Mouse (Mus musculus): Measurements from ENCODE around the gene 1700109H08Rik. TPM values are rescaled to one million over a fixed set of nuclear protein-coding genes. Genes with fewer than 3 reads are reported as not detected.
"Not testable (repeated sequence)": the region's sequence is repeated elsewhere in the genome, so short reads cannot be mapped to it uniquely, and the experiment has no call there.

The 1700109H08Rik gene
- polyA plus RNA-seq, 2 experiments from 2014 or later, result 10.3 to 11.7 TPM

DNA sequence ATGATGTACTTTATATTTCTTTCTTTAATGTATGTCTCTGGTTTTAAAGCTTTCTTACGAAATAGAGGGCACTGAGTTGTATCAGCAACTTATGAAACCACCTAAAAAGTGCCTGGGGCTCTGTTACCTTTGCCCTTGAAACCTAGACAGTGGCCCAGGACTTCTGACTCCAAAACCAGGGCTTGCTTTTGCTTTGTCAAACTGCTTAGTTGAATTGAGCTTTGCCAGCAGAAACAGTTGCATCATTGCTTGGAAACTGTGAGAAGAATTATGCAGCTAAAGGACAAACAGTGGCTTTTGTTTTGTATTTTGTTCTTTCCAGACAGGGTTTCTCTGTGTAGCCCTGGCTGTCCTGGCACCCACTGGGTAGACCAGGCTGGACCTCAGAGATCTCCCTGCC lies 28.9 kb downstream of the 1700109H08Rik start:
- no peak for ATAC-seq

DNA sequence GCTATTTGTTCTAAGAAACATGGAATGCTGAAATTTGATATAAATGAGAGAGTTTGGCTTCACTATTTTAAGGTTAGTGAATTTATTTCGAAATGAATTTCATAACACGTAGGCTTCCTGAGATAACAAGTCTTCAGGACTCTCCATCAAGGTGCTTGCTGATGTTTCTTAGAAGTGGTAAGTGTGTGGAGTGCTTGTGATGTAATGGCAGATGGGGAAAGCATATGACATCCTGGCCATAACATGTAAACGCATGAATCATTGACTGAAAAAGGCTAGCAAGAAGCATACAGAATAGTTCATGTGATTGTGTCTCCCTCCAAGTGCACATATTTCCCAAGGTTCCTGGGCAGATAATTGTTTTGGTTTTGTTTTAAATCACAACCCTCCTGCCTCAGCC lies 29.4 kb downstream of the 1700109H08Rik start:
- ATAC-seq, result no peak

DNA sequence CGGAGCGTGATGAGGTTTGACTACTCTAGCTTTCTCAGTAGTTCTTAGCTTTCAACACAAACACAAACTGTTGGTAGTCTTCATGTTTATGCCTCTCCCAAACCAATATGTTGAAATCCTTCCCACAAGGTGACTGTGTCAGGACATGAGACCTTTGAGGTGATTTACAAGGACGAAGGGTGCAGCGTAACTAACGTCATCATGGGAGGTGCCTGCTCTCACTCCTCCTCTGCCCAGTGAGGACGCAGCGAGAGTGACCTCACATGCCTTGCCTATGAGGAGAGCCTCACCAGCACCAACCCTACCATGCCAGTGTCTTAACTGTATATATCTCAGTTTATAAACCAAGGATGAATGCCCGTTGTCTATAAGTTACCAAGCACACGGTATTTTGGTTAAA lies 35.7 kb downstream of the 1700109H08Rik start:
- no peak for ATAC-seq

DNA sequence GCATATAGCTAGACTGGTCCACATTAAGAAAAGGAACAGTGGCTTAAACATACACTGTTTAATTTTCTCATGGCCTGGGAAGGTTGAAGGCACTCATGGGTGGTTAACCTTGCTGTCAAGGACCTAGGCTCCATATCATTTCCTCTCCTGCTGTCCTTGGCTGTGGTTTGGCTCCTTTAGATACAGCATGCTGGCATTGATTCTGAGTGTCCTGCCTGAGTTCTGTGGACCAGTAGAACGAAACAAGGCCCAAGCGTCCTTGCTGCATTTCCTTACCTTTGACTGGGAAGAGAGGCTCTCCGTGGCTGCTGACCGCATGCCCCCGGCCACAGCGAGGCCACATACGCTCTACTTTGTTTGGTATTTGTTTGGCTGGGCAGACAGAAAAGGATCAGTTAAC lies 37.9 kb downstream of the 1700109H08Rik start:
- no peak for ATAC-seq

DNA sequence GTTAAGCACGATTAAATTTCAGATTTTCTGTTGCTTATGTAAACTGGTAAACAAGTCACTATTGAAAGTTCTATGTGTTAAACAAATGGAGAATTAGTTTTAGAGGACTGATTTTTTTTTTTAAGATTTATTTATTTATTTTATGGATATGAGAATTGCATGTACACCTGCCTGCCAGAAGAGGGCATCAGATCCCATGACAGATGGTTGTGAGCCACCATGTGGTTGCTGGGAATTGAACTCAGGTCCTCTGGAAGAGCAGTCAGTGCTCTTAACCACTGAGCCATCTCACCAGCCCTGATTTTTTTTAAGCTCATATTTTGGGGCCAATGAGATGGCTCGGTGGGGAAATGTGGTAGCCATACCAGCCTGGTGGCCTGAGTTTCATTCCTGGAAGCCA lies 40.5 kb downstream of the 1700109H08Rik start:
- not testable (repeated sequence) for ATAC-seq

DNA sequence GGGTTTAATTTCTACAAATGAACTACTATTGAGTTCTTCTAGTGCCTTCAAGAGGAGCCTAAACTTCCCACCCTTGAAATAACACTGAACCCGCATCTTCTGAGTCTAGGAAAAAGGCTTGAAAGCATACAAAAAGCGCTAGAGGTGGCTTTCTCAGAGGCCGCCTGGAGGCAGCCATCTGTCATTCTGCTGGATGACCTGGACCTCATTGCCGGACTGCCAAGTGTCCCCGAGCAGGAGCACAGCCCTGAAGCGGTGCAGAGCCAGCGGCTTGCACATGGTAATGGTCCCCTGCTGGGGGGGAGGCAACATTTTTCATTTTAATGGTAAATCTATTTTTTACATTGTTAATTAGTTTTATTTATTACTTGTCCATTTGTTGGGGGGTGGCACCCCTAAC lies 49.1 kb downstream of the 1700109H08Rik start:
- ATAC-seq, result no peak

DNA sequence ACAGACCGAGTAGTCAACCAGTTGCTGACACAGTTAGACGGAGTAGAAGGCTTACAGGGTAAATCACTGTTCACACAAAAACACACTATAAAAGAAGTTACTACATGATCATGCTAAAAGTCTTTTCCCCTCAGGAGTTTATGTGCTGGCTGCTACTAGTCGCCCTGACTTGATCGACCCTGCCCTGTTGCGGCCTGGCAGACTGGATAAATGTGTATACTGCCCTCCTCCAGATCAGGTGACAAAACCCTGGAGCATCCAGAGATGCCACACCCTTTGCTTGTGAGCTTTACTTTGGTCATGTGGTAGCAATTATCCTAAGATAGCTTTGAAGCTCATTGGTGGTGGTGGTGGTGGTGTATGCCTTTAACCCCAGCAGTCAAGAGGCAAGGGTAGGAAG lies 58.7 kb downstream of the 1700109H08Rik start:
- ATAC-seq, result no peak

DNA sequence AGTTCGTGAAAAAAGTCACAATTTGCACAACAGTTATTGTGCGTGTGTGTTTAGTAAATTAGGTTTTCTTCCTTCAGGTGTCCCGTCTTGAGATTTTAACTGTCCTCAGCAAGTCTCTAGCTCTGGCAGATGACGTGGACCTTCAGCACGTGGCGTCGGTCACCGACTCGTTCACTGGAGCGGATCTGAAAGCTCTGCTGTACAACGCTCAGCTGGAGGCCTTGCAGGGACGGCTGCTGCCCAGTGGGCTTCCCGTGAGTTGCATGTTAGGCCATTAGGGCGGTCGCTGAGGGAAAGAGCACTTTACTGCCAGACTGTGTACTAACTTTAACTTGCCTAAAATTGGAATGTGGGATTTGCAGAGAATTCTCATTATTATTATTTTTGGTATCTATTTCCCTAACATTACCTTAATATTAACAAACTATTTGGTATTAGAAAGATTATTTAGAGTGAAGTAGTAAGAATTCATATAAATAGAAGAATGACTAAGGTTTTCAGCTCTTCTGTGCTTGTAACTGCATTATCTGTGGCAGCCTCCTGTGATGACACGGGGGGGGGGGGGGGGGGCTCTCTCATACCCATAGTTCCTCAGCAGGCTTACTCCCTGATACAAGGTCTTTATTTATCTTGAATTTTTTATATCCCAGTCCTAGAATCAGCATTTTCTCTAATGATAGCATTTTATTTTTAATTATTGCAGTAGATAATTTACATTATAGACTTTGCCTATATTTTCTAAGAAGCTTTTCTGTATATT lies 60.3 kb downstream of the 1700109H08Rik start:
- no peak for ATAC-seq

DNA sequence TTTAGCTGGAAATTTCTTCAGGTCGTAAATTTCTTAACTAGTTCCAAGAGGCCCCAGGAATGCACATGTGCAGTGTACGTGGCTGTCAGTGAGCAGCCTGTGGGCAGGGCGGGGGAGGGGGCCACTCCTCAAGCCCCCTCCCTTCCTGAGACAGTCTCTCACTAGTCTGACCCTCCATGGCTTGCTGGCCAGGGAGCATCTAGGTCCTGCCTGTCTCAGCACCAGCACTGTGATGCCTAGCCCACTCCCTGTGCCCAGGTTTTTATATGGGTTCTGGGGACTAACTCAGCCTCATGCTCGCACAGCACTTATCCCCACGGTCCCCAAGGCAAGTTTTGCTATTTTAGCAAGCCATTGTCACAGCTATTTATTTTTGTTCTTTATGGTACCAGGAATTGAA lies 60.9 kb downstream of the 1700109H08Rik start:
- ATAC-seq, result no peak

DNA sequence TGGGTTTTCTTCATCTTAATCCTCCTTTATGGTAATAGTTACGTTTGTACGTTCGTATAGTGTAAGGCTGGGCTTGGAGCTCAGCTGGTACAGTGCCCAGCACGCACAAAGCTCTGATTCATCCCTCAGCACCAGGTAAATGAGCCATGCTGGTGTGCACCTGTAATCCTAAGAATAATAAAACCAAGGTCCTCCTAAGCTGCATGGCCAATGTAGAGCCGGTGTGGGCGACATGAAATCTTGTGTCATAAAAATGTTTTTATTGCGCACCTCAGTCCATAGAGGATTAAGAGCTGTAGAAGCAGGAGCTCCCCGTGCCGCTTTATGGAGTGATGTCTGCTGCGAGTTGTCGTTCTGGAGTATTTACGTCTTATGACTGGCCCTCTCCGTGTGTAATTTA lies 61.9 kb downstream of the 1700109H08Rik start:
- no peak for ATAC-seq

DNA sequence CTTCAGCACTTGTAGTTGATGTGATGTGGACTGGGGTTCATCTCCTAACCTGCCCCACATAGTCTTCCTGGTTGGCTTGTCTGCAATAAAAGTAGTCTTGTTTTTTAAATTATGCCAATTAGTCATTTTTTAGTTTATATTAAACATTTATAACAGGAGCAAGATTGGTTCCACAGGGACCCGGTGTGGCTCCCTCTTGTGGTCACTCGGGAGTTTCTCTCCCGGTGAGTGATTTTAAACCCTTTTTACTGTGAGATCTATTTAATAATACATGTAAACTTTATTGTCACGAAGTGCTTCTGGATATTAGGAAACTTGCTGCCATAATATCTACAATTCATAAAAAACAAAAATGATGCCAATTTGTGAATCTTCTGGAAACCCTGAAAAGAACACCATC lies 62.6 kb downstream of the 1700109H08Rik start:
- ATAC-seq, result no peak

Other genes with a start within 250 kb of the 1700109H08Rik start
- gene Cdk6, start 230.1 kb upstream of the 1700109H08Rik start, polyA plus RNA-seq (2017; shearing (Covaris generic)), result 10 to 100 TPM; 20.8 to 22.3 TPM
- 10 to 100 TPM; 44.0 to 54.2 TPM for gene Fam133b, start 27.7 kb upstream of the 1700109H08Rik start, polyA plus RNA-seq (2017; shearing (Covaris generic))
- gene Pex1, start 24.5 kb downstream of the 1700109H08Rik start, polyA plus RNA-seq (2017; shearing (Covaris generic)), result 10 to 100 TPM; 14.0 to 18.5 TPM
- gene Rbm48, start 25.0 kb downstream of the 1700109H08Rik start, polyA plus RNA-seq (2017; shearing (Covaris generic)), result 10 to 100 TPM; 30.7 to 36.4 TPM
- not detected for gene Tmbim7, start 79.6 kb downstream of the 1700109H08Rik start, polyA plus RNA-seq (2017; shearing (Covaris generic))
- gene Gatad1, start 85.6 kb downstream of the 1700109H08Rik start, polyA plus RNA-seq (2017; shearing (Covaris generic)), result 10 to 100 TPM; 30.8 to 35.2 TPM
- 10 to 100 TPM; 13.7 to 17.5 TPM for gene Ankib1, start 231.4 kb downstream of the 1700109H08Rik start, polyA plus RNA-seq (2017; shearing (Covaris generic))
- gene Krit1, start 231.6 kb downstream of the 1700109H08Rik start, polyA plus RNA-seq (2017; shearing (Covaris generic)), result 100 to 1,000 TPM; 118 to 129 TPM

Measured in CD4-positive, CD25-positive, alpha-beta regulatory T cell, adult 4 months (primary cell).